Mouse (Mus musculus) liver, embryonic 16.5 days (tissue): ENCODE measurements at regions not wholly inside any gene's neighbourhood (a gene's known extent, or its start where the extent isn't known, plus 50 kb on each side); places are given as distances from the start of the nearest gene placed in this dataset.

Experiments used
- ATAC-seq: fragments of 200-750 bp; cut with Nextera tagmentation; 2 replicates; pipeline ENCODE4 v1.8.0; 2017; ENCODE audit warnings: low read depth, mild to moderate bottlenecking, moderate number of reproducible peaks, moderate library complexity
- H3K27ac ChIP-seq: fragments of 300-500 bp; sonication (generic); 2 replicates; pipeline ENCODE4 v1.5.1; 2014; ENCODE audit warnings: mild to moderate bottlenecking, low read length
- H3K27me3 ChIP-seq: fragments of 300-500 bp; sonication (generic); 2 replicates; pipeline ENCODE4 v1.6.1; 2014; ENCODE audit warnings: low read depth, low read length, mixed read lengths; ENCODE audit not compliant: control insufficient read depth, insufficient read depth
- H3K36me3 ChIP-seq: fragments of 300-500 bp; sonication (generic); 2 replicates; pipeline ENCODE4 v1.6.1; 2014; ENCODE audit warnings: mild to moderate bottlenecking; ENCODE audit not compliant: control insufficient read depth, insufficient read depth
- H3K4me1 ChIP-seq: fragments of 300-500 bp; sonication (generic); 2 replicates; pipeline ENCODE4 v1.6.1; 2014; ENCODE audit warnings: low read depth, low read length, mixed read lengths; ENCODE audit not compliant: control insufficient read depth
- H3K4me2 ChIP-seq: fragments of 300-500 bp; sonication (generic); 2 replicates; pipeline ENCODE4 v1.6.1; 2014; ENCODE audit warnings: low read depth, low read length, mixed read lengths
- H3K4me3 ChIP-seq: fragments of 300-500 bp; sonication (generic); 2 replicates; pipeline ENCODE4 v1.5.1; 2014; ENCODE audit warnings: low read depth, mild to moderate bottlenecking, low read length
- H3K9ac ChIP-seq: fragments of 300-500 bp; sonication (generic); 2 replicates; pipeline ENCODE4 v1.6.1; 2014; ENCODE audit warnings: low read depth, low read length
- H3K9me3 ChIP-seq: fragments of 300-500 bp; sonication (generic); replicated peaks from 2 replicates; pipeline ENCODE4 v1.6.1; 2016; ENCODE audit warnings: low read length; ENCODE audit not compliant: control insufficient read depth
- WGBS: fragments of 180-500 bp; shearing (Covaris S2); extraction: QIAGEN DNeasy Blood & Tissue Kit; methylation state at CpG from one replicate; pipeline ENCODE4 v1.1.7; 2014; ENCODE audit not compliant: insufficient replicate concordance; 5-methylcytosine and 5-hydroxymethylcytosine counted together

DNA sequence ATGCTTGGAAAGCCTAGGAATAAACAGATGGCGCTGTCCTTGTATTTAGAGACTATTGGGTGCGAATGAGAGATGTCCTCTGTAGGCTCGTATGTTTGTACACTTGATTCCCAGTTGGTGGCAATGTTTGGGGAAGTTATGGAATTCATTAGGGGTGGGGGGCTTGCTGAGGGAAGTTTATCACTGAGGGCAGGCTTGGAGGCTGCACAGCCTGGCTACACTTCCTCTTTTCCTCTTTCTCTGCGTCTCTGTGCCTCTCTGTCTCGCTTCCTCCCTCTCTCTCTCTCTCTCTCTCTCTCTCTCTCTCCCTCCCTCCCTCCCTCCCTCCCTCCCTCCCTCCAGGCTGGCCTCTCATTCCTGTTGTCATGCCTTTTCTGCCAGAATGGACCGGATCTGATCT lies 104.2 kb upstream of the Arid2 start:
- Histone ChIP-seq H3K9ac (no peak overlapping the region), H3K36me3 (no peaks in the 10 kb centered on the region), H3K4me1 (no peaks in the 10 kb centered on the region; the same call in 1 of the 2 replicates), H3K9me3 (no peaks in the 10 kb centered on the region), H3K27ac (no peak overlapping the region), H3K4me2 (no peak overlapping the region), H3K4me3 (no peak overlapping the region), H3K27me3 (no peaks in the 10 kb centered on the region)
- WGBS, result 27% methylated on average over 6 of the region's 6 CpGs
- ATAC-seq, result no peak

DNA sequence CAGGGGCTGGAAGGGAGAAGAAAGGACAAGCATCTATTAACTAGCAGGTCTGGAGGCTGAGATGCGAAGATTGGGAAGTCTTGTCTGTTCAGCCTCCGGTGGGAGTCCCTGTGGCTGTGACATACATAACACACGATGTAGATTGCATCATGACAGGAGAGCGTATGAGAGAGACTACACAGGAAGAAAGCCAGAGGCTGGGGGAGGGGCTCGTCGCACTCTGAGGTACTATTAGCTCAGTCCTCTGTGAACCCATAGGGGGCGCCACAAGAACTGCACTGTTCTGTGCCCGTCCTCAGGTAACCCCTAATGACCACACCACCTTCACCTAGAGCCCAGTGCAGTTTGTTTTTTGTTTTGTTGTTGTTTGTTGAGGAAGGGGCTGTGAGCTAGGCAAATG lies 102.7 kb upstream of the Arid2 start:
- Histone ChIP-seq H3K27ac (no peak overlapping the region), H3K9ac (no peak overlapping the region), H3K9me3 (no peaks in the 10 kb centered on the region), H3K4me3 (no peak overlapping the region), H3K4me2 (no peak overlapping the region), H3K4me1 (no peaks in the 10 kb centered on the region; the same call in 1 of the 2 replicates), H3K27me3 (no peaks in the 10 kb centered on the region), H3K36me3 (no peaks in the 10 kb centered on the region)
- WGBS, result 39% methylated on average over 8 of the region's 8 CpGs
- ATAC-seq, result no peak

DNA sequence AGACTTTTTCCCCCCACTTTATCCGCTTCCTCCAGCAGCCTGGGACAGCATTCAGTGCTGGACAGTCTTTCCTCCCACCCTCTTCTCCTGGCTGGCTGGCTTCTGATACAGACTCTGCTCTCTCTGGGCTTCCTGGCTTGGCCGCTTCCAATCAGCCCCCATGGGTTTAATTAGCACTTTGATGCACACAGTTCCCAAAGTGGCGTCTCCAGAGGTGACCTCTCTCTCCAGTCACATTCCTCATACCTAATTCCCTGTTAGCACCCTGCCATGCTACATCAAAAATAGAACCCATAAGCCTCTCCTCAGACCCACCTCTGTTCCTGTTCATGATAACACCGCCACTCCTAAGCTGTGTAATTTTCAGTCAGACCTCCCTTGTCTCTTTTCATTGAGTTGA lies 101.9 kb upstream of the Arid2 start:
- no peak overlapping the region for H3K4me2 ChIP-seq
- H3K27me3 ChIP-seq, result no peaks in the 10 kb centered on the region
- H3K9ac ChIP-seq, result no peak overlapping the region
- no peaks in the 10 kb centered on the region; the same call in 1 of the 2 replicates for H3K4me1 ChIP-seq
- H3K9me3 ChIP-seq, result no peaks in the 10 kb centered on the region
- H3K4me3 ChIP-seq, result no peak overlapping the region
- no peaks in the 10 kb centered on the region for H3K36me3 ChIP-seq
- 55% methylated on average over 4 of the region's 4 CpGs for WGBS
- H3K27ac ChIP-seq, result no peak overlapping the region
- no peak for ATAC-seq

DNA sequence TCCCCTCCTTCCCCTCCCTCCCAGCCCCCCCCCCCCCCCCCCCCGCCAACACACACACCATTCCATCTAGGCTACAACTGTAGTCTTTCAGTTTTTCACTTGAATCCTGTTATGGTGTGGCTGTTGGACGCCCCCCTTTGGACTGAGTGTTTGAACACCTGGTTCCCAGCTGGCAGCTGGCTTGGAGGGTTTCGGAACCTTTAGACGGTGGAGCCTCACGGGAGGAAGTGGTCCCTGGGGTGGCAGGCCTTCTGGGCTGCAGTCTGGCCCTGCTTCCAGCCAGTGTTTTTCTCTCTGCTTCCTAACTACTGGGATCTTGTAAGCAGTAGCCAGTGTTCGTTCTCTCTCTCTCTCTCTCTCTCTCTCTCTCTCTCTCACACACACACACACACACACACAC lies 101.4 kb upstream of the Arid2 start:
- H3K36me3 ChIP-seq, result no peaks in the 10 kb centered on the region
- H3K9me3 ChIP-seq, result no peaks in the 10 kb centered on the region
- no peak overlapping the region for H3K4me3 ChIP-seq
- H3K4me1 ChIP-seq, result no peaks in the 10 kb centered on the region; the same call in 1 of the 2 replicates
- WGBS, result 33% methylated on average over 5 of the region's 6 CpGs
- no peak overlapping the region for H3K9ac ChIP-seq
- ATAC-seq, result no peak
- no peak overlapping the region for H3K4me2 ChIP-seq
- no peaks in the 10 kb centered on the region for H3K27me3 ChIP-seq
- no peak overlapping the region for H3K27ac ChIP-seq

DNA sequence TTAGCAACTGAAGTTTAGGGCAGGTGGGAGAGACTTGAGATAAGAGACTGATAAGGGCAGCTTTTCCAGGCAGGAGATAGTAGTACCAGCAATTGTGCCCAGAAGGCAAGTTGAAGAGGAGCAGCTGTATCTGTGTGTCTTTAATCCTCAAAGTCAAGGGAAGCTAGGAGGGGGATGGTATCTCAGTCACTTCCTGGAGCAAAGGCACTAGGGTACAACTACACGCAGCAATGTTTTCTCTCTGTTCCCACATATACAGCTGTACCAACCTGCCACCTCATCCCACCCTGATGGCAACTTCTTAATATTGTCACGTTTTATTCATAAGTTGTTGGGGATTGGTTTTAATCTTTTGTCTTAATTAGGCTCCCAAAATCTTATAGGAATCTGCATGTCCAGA lies 97.8 kb upstream of the Arid2 start:
- Histone ChIP-seq H3K4me1 (no peaks in the 10 kb centered on the region), H3K27ac (no peak overlapping the region), H3K9ac (no peak overlapping the region), H3K9me3 (no peaks in the 10 kb centered on the region), H3K36me3 (no peaks in the 10 kb centered on the region), H3K27me3 (no peaks in the 10 kb centered on the region), H3K4me2 (no peak overlapping the region), H3K4me3 (no peak overlapping the region)
- ATAC-seq, result no peak
- WGBS, result 57% methylated on average over 2 of the region's 2 CpGs

DNA sequence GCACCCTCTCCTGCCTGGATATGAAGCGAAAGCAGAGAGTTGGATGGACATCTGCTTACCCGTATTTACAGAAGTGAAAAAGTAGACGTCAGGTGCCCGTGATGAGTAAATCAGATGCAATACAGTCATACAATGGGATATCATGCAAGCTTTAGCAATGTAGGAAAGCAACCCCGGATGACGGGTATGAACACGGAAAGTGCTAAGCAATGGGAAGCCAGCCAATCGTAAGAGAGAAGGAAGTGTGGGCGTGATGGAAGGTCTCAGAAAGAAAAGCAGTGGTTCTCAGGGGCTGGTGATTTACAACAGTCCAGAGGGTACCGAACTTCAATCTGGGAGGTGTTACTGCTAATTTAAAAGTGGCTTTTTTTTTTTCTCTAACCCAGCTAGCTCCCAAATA lies 89.9 kb upstream of the Arid2 start:
- H3K4me1 ChIP-seq, result no peaks in the 10 kb centered on the region
- no peak overlapping the region for H3K9ac ChIP-seq
- no peaks in the 10 kb centered on the region for H3K36me3 ChIP-seq
- no peak for ATAC-seq
- no peak overlapping the region for H3K4me3 ChIP-seq
- H3K9me3 ChIP-seq, result no peaks in the 10 kb centered on the region
- H3K27me3 ChIP-seq, result no peaks in the 10 kb centered on the region
- 68% methylated on average over 10 of the region's 10 CpGs for WGBS
- H3K4me2 ChIP-seq, result no peak overlapping the region
- no peak overlapping the region for H3K27ac ChIP-seq

DNA sequence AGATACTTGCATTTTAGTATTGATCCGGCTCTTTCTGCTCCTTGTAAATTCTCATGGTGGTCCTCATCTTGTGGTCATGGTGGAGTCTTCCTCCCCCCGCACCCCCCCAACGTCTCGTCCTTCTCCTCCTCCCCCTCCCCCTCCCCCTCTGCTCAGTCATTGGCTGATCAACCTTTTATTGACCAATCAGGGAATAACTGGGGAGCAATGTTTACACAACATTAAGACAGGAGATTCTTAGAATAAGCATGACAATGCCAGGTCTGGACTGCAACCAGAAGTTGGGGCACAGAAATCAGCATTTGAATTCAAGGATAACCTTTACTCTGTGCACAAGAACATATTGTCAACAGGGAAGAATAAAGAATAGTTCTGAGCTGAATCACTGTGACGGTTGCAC lies 89.4 kb upstream of the Arid2 start:
- Histone ChIP-seq H3K36me3 (no peaks in the 10 kb centered on the region), H3K4me1 (no peaks in the 10 kb centered on the region), H3K9me3 (no peaks in the 10 kb centered on the region), H3K27ac (no peak overlapping the region), H3K27me3 (no peaks in the 10 kb centered on the region), H3K4me3 (no peak overlapping the region), H3K9ac (no peak overlapping the region), H3K4me2 (no peak overlapping the region)
- WGBS, result 44% methylated on average over 5 of the region's 5 CpGs
- no peak for ATAC-seq

DNA sequence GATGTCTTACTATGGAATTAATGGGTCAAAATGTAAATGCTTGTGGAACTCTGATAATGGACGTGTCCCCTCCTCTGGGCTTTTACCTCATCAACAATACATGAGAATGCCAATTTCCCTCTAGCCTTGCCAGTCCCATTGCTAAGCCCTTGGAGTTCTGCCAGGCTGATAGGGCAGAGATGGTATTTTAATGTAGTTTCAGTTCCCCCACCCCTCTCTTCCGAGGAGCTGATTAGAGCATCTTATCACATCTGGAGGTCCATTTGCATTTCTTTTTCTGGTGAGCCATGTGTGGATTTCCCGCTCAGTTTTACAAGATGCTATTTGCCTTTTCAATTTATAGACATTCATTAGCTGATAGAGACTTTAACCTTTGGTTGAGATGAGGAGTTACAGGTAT lies 86.0 kb upstream of the Arid2 start:
- Histone ChIP-seq H3K27me3 (no peaks in the 10 kb centered on the region), H3K4me2 (no peak overlapping the region), H3K27ac (no peak overlapping the region), H3K36me3 (no peaks in the 10 kb centered on the region), H3K9ac (no peak overlapping the region), H3K4me3 (no peak overlapping the region), H3K9me3 (no peaks in the 10 kb centered on the region), H3K4me1 (no peaks in the 10 kb centered on the region)
- no peak for ATAC-seq
- WGBS, result 46% methylated on average over 3 of the region's 3 CpGs

DNA sequence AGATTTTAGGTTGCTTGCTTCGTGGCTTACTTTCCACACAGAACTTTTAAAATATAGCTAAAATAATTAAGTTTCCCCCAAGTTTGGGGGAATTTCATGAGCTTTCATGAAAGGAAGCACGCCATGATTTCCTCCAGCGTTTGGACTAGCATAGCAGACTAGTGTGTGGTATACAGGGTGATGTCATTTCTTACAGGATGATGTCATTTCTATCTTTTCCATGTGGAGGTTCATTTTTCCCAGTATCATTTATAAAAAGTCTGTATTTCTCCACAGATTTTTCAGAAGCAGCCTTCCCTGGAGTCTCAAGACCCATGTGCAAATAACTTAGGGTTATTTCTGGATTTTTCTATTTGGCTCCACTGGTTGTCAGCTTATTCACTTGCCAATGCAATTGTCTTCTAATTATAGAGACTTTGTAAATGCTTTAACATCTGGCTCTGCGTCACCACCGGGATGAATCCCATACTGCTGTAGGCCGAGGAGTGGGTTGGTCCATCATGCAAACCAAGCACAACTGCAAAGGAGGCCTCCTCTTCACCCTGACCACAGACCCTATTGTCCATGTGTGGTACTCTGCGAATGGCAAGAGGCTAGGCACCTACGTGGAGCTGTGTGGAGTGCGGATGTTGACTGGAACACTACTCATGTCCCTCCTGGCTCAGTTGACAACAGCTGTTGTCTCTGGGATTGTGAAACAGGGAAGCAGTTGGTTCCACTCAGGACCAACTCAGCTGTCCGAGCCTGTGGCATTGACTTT lies 85.4 kb upstream of the Arid2 start:
- no peaks in the 10 kb centered on the region for H3K36me3 ChIP-seq
- H3K4me3 ChIP-seq, result no peak overlapping the region
- H3K27ac ChIP-seq, result no peak overlapping the region
- ATAC-seq, result no peak
- H3K4me1 ChIP-seq, result no peaks in the 10 kb centered on the region
- no peak overlapping the region for H3K9ac ChIP-seq
- no peaks in the 10 kb centered on the region for H3K27me3 ChIP-seq
- WGBS, result 67% methylated on average over 10 of the region's 10 CpGs
- H3K4me2 ChIP-seq, result no peak overlapping the region
- no peaks in the 10 kb centered on the region for H3K9me3 ChIP-seq
